Mouse (Mus musculus): ENCODE measurements around the gene Sorbs1. TPM values are rescaled to one million over a fixed set of nuclear protein-coding genes. Genes with fewer than 3 reads are reported as not detected.

Sorbs1 gene
- polyA plus RNA-seq (2014; fragmentation: Illumina TruSeq; extraction: RNeasy Lipid Tissue Mini Kit (QIAGEN cat#74804); ENCODE audit: low read depth, low replicate concordance), result 29.3 TPM

GRCm38 (mm10) chr19:40513632-40514078 is at the start of gene Sorbs1:
TSS of gene Sorbs1 (minus strand) at chr19:40513779.

DNA sequence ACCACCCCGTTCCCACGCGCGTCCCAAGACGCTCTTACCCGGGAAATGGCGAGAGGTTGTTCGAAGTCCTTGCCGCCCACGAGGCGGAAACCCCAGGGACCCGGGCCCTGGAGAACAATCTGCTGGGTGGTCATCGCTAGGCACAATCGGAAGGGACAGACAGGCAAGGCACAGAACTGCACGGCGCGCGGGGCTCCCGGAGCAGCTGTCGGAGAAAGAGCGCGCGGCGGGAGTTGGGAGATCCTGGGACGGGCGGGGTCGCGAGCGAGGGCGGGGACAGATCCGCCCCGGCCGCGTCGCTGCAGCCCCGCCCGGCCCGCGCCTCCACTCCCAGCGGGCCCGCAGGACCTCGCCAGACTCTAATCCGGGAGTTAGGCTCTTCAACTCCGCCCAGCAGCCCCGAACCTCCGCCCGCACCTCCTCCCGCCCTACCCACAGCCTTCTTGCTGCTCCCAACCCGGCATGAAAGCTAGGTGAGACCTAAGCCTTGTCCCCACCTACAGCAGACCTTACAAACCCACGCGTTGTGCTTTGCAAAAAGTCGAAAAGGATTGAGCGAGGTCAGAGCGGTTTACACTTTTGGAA is 242.2 kb downstream of the Sorbs1 start, which contains the start of gene Pdlim1:
Pdlim1 (minus strand) TSS at position 535 of the 585 bp plus-strand sequence.

Other genes with a start within 250 kb of the Sorbs1 start
- 2.1 TPM for gene Pdlim1, start 241.9 kb downstream of the Sorbs1 start, polyA plus RNA-seq (2014; fragmentation: Illumina TruSeq; extraction: RNeasy Lipid Tissue Mini Kit (QIAGEN cat#74804); ENCODE audit: low read depth, low replicate concordance)
- 0.87 TPM for gene Aldh18a1, start 74.7 kb upstream of the Sorbs1 start, polyA plus RNA-seq (2014; fragmentation: Illumina TruSeq; extraction: RNeasy Lipid Tissue Mini Kit (QIAGEN cat#74804); ENCODE audit: low read depth, low replicate concordance)
- 10.8 TPM for gene Tctn3, start 98.5 kb upstream of the Sorbs1 start, polyA plus RNA-seq (2014; fragmentation: Illumina TruSeq; extraction: RNeasy Lipid Tissue Mini Kit (QIAGEN cat#74804); ENCODE audit: low read depth, low replicate concordance)
- gene Entpd1, start 98.6 kb upstream of the Sorbs1 start, polyA plus RNA-seq (2014; fragmentation: Illumina TruSeq; extraction: RNeasy Lipid Tissue Mini Kit (QIAGEN cat#74804); ENCODE audit: low read depth, low replicate concordance), result 27.3 TPM
- gene Cc2d2b, start 235.0 kb upstream of the Sorbs1 start, polyA plus RNA-seq (2014; fragmentation: Illumina TruSeq; extraction: RNeasy Lipid Tissue Mini Kit (QIAGEN cat#74804); ENCODE audit: low read depth, low replicate concordance), result 57.5 TPM